Mouse (Mus musculus) left cerebral cortex, postnatal 25 days (tissue): ENCODE data around the gene Cdk17. TPM values are rescaled to one million over a fixed set of nuclear protein-coding genes. Genes with fewer than 3 reads are reported as not detected.
"Not testable (repeated sequence)": the region's sequence is repeated elsewhere in the genome, so short reads cannot be mapped to it uniquely, and the experiment has no call there.

Experiments used
- DNase-seq, 2 experiments: peaks; one replicate each; pipeline ENCODE4 v3.0.0; 2022; ENCODE audit warnings: low spot score in 2 of 2, mixed read lengths in 1 of 2
- intact Hi-C: fragments of 180-260 bp; cut with DNase I; formaldehyde crosslinking; loops from one replicate; pipeline ENCODE4 v1.15.1; 2025
- total RNA-seq, 2 experiments: library from RNA; stranded (reverse); gene quantifications; 2 replicates each; pipeline ENCODE4 v1.2.3; 2021

Cdk17 gene
- total RNA-seq, 2 experiments from 2014 or later: 217 to 221 TPM

GRCm38 (mm10) chr10:93140778-93141177 lies 19.9 kb upstream of the Cdk17 start:
- intact Hi-C loops: no loop called here
- no peak for DNase-seq

- intact Hi-C loops: no loop called here
Observed at GRCm38 (mm10) chr10:93142600-93143284, 17.9 kb upstream of the Cdk17 start.

GRCm38 (mm10) chr10:93143285-93143985 lies 17.2 kb upstream of the Cdk17 start:
- intact Hi-C loops: no loop called here
- DNase-seq: no peak

More at GRCm38 (mm10) chr10:93142600-93143284, 17.9 kb upstream of the Cdk17 start:
- no peak for DNase-seq

- intact Hi-C loops: no loop called here
- DNase-seq: no peak
Observed at GRCm38 (mm10) chr10:93143986-93144314, 16.7 kb upstream of the Cdk17 start.

- intact Hi-C loops: no loop called here
- DNase-seq: peak in 1 of 2 experiments; percentile 60
Observed at GRCm38 (mm10) chr10:93144579-93144978, 16.1 kb upstream of the Cdk17 start.

GRCm38 (mm10) chr10:93145088-93145487 lies 15.6 kb upstream of the Cdk17 start:
- peak in 1 of 2 experiments; percentile 76 for DNase-seq
- intact Hi-C loops: no loop called here

- DNase-seq: no peak
- intact Hi-C loops: no loop called here
Observed at GRCm38 (mm10) chr10:93146601-93147000, 14.1 kb upstream of the Cdk17 start.

- no peak for DNase-seq
- intact Hi-C loops: no loop called here
Observed at GRCm38 (mm10) chr10:93147691-93148090, 13.0 kb upstream of the Cdk17 start.

- DNase-seq: no peak
- intact Hi-C loops: no loop called here
Observed at GRCm38 (mm10) chr10:93149597-93149996, 11.1 kb upstream of the Cdk17 start.

GRCm38 (mm10) chr10:93151775-93152174 lies 8.9 kb upstream of the Cdk17 start:
- intact Hi-C loops: no loop called here
- DNase-seq: no peak

- no peak for DNase-seq
- intact Hi-C loops: no loop called here
Observed at GRCm38 (mm10) chr10:93152698-93153097, 8.0 kb upstream of the Cdk17 start.

GRCm38 (mm10) chr10:93153404-93153803 lies 7.3 kb upstream of the Cdk17 start:
- DNase-seq, intact Hi-C loops: not testable (repeated sequence)

- no peak for DNase-seq
- intact Hi-C loops: loop anchor here (1.0 to 10.0 kb wide), 6 partner anchors 72 to 295 kb away; partner anchors contain the start of genes Cfap54 and Lta4h
Observed at GRCm38 (mm10) chr10:93159651-93160496, 801 bp upstream of the Cdk17 start.

- intact Hi-C loops: loop anchor here (1.0 to 10.0 kb wide), 6 partner anchors 72 to 294 kb away; partner anchors contain the start of genes Cfap54 and Lta4h
Observed at GRCm38 (mm10) chr10:93160497-93160806, 223 bp upstream of the Cdk17 start.

GRCm38 (mm10) chr10:93161511-93162275 lies 1.0 kb downstream of the Cdk17 start:
- intact Hi-C loops: loop anchor here (2.0 to 10.0 kb wide), 5 partner anchors 71 to 293 kb away; partner anchors contain the start of genes Cfap54 and Lta4h
- peak; percentile 28 to 49 for DNase-seq

More at GRCm38 (mm10) chr10:93160497-93160806, 223 bp upstream of the Cdk17 start:
- peak in 1 of 2 experiments; percentile 81 for DNase-seq

GRCm38 (mm10) chr10:93162276-93162971 lies 1.7 kb downstream of the Cdk17 start:
- intact Hi-C loops: loop anchor here (5.0 to 10.0 kb wide), 3 partner anchors 70 to 292 kb away; partner anchors contain the start of gene Lta4h
- DNase-seq: no peak

- intact Hi-C loops: loop anchor here (5.0 to 10.0 kb wide), 3 partner anchors 69 to 292 kb away; partner anchors contain the start of gene Lta4h
- DNase-seq: no peak
Observed at GRCm38 (mm10) chr10:93162972-93163660, 2.4 kb downstream of the Cdk17 start.
